Mouse (Mus musculus) natural killer cell, adult 2 months (primary cell): ENCODE results near the gene Kansl2.
"Not testable (repeated sequence)": the region's sequence is repeated elsewhere in the genome, so short reads cannot be mapped to it uniquely, and the experiment has no call there.

Experiments
- DNase-seq, 2 experiments: peaks; one replicate each; pipeline ENCODE4 v3.0.0; 2022; ENCODE audit warnings: low spot score in 2 of 2

Kansl2 gene

DNA sequence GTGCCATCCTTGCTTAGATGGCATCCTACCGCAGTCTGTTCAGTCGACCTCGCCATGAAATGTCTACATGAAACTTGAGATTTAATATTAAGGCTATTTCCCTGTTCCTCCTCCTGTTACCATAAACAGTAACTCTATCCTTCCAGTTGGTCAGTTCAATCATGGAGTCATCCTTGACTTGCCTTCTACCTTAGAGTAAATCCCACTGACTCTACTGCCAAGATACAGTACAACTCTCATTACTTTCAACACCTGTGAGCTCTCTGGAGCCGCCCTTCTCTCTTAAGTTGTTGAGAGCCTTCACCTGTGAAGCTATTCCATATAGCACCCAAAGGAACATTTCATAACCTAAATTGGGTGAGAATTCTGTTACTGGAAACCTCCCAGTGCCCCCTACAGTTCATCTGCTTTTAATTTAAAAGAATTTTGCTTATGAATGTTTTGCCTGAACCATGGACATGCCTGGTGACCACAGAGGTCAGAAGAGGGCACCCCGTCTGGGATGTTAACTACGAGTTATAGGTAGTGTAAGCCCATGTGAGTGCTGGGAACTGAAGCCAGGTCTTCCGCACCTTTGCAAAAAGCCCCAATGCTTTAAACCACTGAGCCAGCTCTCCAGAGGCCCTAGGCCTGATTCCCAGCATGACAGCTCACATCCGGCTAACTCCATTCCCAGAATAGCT, 2.9 kb upstream of the Kansl2 start:
- DNase-seq: no peak

DNA sequence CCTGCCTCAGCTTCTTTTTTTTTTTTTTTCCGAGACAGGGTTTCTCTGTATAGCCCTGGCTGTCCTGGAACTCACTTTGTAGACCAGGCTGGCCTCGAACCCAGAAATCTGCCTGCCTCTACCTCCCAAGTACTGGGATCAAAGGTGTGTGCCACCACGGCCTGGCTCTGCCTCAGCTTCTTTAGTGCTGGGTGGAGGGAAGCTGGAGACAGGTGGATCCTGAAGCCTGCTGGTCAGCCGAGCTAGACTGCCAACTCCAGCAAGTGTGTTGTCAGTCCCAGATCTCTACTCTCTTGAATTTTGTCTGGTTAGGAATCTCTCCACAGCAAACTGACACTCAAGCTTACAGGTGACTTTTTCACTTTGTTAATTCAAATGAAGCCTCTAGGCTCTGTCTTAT, 1.9 kb upstream of the Kansl2 start:
- DNase-seq: no peak

DNA sequence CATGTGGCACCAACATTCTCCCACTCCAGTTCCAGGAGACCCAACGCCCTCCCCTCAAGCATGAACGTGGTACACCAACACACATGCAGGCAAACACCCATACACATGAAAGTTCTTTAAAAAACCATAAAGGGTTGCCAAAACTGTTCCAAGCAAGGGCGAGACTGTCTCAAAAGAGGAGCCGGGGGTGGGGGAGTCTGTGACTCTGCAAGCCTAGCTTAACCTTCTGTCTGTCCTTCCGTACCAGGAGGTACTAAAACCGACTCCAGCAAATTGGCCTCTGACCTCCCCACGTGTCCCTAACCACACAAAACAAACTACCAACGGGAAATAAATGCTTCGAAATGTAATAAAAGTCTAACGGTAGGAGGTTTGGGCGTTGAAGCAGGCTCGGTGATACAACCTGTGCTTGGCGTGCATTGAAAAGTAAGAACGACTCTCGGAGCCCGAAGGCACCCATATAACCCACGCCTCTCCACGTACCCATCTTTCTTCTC, 981 bp downstream of the Kansl2 start:
- DNase-seq: no peak

DNA sequence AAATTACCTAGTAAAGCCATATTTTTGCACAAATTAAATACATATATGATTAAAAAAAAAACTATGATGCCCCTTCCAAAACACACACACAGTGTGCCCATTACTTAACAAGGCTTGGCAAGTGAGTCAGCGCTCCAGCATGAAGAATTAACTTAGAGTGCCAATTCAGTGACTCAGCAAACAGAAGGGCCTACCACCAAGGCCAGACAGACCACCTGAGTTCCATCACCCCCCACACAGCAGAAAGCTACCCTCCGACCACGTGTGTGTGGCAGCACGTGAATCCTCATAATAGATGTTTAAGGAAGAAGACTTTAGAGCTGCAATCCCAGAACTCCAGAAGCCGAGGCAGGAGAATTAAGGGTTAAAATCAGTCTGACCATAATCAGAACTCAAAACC, 1.8 kb downstream of the Kansl2 start:
- no peak for DNase-seq

DNA sequence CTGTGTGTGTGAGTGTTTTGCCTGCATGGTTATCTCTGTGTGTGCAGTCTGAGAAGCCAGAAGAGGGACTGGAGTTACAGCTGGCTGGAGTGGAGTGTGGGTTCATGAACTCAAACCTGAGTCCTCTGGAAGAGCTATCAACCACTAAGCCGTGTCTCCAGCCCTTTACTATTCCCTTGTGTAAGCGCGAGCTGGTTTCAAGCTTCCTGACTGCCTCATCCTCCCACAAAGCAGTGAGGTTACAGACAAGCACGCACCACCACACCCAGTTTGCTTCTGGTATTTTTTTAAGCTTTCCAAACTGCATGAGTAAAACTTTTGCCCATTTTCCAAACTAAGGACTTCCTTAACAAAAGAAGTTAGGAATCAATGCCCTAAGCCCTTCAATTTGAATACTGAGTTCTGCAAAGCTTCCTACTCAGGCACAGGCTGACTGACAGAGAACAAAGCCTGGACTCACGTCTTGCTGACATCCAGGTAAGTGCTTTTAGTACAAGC, 5.9 kb downstream of the Kansl2 start:
- DNase-seq: no peak

DNA sequence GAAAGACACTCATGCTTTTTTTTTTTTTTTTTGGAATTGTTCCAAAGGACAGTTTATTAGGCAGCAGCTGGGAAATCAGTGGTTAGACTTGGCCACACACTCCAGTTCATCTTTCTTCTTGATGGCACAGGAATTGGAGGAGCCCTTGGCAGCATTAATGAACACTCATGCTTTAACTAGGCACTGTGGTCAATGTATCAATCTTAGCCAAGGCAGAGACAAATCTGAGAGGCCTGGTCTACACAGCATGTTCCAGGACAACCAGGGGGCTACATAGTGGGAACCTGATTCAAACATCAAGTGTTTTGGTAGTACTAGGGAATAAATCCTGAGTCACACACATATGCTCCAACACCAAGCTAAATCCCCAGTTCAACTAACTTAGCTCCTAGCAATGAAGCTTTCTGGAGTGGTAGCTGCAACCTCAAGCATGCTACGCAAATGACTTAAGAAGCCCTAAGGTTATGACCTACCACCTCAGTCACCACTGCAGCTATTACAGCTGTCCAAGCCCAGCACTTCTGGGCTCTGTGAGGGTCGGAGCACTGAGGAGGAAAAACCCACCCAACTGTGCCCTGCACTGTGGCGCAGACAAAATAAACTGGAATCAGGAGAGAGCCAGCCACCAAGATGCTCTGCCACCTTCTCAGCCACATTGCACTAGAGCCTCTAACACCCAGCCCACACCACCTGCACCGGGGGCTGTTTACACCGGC, 6.8 kb downstream of the Kansl2 start:
- DNase-seq: no peak

DNA sequence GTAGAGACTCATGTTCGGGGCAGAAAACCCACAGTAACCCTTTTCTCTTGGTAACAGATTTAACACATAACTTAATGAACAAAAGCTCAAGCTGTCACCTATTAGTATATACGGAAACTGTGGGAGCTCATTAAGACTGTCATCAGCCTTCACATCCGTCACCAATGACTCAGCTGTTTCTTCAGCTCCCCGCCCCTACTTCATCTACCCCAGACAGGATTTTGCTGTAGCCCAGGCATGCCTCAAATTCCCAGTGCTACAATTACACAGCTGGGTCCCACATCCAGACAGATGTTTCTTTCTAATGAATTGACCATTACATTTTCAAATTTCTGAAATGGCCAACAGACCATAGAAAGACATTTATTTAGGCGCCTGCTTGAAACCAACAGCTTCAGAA, 8.0 kb downstream of the Kansl2 start:
- no peak for DNase-seq

DNA sequence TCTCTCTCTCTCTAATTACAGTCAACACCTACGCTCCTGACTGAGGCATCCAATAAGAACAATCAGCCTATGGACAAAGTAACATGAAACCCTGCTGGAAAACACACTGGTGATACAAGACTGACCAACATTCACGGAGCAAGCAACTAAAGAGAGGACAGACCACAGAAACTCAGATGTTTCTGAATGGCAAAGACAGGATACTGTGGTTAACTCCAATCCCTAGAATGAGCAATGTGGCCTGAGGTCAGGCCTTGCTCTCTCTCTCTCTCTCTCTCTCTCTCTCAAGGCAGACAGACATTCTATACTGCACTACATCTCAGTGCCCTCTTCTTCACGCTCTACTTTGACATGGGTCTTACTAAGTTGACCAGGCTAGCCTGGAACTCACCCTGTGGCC, 12.8 kb downstream of the Kansl2 start:
- no peak for DNase-seq

DNA sequence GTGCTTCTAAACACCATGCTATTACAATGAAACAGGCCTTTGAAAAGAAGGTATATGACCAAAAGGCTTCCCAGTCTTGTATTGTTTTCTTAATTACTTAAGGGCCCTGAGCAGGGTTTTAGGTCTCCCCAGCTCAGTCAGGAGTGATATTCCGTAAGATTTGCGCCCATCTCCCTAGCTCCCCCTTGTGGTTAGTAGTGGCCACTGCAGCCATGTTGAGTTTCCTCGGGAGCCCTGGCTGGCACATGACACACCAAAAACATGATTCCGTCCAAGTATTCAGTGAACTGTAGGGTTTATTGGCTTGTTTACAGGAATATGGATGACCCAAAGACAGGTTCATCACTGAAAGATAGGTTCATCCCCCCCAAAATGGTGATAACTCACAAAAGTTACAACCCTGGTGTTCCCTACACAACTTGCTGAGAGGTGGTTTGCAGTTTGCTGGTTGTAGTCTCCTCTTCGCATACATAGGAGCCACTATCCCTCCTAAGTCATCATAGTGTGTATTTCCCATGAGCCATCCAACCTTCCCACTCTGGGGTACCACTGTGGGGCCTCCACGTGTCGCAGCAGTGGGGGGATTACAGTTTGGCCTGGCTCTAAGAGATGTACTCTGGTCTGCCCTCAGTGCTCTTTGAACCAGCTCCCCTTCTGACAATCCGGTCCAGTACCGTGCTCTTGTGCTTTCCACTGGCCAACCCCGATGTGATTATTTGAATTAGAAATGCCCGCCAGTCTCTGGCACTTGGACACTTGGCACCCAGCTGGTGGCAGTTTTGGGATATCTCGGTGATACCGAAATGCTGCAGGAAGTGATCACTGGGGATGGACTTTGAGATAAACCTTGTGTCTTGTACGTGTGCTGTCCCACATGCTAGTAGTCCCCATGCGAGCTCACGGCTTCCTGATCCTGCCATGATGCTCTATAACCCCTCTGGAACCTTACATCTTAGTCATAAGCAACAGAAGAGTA, 16.4 kb downstream of the Kansl2 start:
- DNase-seq: peak; percentile 36 to 62

DNA sequence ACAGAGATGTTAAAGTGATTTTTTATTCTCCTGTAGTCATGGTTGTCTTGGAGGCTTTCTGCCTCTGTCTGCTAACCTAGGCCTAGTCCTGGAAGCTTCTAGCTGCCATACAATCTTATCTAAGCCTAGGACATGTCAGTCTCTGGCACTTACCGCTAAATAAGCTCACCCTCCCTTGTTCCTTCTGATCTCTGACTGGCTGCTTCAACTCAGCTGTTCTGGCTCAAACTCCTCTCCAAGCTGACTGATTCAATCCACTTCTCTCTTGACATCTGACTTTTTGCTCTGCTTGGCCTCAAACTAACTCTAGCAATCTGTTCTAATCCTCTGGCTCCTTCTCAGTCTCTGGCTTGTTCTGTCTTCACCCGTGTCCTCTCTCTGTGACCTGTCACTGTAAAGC, 19.2 kb downstream of the Kansl2 start:
- DNase-seq: not testable (repeated sequence)

DNA sequence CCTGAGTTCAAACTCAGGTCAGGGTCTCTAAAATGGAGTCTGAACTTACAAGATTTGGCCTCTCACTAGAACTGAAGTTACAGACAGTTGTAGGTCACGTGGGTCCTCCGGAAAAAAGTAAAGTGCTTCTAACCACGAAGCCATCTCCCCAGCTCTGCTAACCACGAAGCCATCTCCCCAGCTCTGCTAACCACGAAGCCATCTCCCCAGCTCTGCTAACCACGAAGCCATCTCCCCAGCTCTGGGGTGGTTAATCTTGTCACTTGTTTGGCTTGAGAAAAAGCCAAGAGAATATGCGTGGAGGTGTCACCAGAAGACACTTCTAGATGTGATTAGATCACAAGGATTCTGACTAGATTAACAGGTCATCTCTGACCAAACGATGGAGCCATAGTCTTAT, 19.9 kb downstream of the Kansl2 start:
- DNase-seq: peak; percentile 43 to 63

DNA sequence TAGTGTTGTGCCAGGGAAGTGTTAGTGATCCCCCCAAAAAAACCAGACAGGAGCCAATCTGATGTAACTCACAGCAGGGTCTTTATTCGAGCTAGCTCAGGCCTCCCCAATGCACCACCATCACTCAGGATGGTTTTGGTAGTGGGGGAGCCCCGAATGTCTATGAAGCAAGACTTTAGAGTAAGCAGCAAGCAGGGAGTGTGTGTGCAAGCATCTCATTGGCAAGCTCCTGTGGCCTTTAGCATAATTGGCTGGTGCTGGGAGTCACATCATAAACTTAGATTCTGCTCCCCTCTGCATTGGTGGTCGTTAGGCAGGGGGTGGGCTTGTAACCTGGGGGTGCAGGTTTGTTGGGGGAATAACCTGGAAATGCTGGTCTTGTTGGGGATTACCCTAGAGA, 20.4 kb downstream of the Kansl2 start:
- DNase-seq: not testable (repeated sequence)

DNA sequence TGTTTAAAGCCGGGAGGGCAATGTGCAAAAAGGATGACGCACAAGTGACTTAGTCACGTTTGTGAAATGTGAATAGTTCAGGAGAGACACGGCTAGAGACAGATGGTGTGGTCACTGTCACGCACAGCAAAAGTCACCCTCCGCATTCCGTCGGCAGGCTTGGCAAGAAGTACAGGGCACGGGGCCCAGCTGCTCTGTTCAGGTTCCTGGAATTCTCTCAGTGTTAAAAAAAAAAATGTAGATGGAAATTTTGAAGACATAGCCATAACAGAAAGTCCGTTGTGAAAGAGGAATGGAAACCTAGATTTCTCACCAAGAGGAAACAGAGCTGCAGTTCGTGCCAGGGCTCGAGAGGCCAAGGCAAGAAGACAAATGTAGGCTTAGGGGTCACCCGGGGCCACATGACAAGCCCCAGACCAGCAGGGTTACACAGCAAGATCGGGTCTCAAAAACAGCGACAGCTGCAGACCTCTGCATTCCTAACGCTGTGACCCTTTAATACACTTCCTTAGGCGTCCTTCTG, 21.2 kb downstream of the Kansl2 start:
- DNase-seq: peak in 1 of 2 experiments; percentile 34

DNA sequence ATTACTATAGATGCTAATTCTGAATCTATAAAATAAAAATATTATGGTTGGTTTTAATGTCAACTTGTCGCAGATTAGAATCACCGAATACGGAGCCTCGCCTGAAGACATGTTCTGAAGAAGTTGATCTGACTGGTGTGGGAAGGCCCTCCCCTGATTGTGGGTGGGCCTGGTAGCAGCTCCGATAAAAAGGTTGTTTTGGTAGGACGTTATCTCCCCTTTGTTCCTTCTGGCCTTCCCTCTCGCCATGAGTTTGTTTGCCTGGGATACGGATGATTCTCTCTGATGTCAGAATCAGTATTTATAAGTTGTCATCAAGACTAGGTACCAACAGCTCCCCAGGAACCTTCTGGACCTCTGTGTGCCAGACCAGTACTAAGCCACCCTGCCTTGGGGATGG, 21.8 kb downstream of the Kansl2 start:
- no peak for DNase-seq

DNA sequence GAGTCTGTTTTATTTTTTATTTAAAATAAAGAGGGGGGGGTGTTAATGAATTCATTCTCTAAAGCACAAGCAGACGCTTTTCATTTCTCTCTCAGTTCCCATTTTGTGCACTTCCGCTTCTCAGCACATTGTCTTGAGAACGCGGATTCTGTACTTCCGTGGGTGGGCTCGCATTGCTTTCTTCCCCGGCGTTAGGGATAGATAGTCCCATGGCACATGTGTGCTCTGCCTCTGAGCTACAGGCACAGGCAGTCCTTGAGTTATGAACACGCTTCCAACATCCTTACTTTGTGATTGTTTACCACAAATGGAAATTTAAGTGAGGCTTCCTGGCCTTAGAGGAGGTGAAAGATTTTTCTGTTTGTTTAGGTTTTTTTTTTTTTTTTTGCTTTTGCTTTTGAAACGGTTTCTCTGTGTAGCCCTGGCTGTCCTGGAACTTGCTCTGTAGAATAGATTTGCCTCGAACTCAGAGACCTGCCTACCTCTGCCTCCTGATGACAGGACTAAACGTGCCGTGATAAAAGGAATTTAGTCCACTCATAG, 22.6 kb downstream of the Kansl2 start:
- DNase-seq: peak in 1 of 2 experiments; percentile 52

DNA sequence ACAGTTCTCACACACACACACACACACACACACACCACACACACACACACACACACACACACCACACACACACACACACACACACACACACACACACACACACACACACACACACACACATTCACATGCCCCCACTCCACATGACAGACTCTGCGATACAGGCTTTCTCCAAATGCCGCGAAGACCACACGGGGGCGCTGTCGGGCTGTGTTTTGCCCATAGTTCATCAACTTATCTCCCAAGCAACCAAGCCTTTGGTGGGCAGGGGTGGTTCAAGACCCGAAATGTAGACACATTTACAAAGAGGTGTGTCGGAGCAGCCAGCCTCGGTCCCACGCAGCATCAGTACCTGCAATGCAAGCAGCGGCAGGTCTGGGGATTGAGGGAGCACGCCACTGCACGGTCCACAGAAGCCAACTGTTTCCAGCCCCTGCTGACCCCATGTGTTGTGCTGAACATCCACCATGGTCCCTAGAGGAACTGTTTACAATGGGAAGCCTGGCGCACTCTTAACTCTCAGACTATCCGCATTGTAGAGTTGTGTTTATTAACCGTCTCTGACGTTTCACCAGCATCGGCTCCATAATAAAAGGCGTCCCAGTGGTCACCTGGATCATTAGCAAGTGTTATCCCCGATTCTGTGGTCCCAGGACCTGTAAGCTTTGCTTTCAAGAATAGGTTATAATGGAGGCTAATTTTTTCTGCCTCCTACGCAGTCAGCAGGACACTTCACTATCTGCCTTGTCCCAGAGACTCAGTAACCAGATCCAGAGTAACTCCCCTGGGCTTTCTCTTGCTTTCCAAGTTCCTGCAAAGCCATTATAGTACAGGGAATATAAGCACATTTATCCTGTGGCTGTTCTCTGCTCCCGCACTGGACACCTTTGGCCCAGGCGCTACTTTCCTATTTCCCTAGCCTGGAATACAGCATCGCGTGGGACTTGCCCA, 23.4 kb downstream of the Kansl2 start:
- peak; percentile 63 to 81 for DNase-seq

DNA sequence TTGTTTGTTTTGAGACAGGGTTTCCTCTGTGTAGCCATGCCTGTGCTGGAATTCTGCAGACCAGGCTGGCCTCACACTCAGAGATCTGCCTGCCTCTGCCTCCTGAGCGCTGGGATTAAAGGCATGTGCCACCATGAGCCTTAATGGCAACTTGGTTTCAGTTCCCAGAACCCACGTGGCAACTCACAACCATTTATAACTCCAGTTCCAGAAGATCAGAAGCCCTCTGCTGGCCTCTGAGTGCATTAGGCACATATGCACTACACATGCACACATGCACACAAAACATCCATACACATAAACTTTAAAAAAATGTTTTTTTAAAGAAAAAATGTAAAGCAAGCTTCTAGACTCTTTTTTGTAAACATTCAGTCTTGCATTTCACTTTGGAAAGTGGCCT, 24.7 kb downstream of the Kansl2 start:
- no peak for DNase-seq

DNA sequence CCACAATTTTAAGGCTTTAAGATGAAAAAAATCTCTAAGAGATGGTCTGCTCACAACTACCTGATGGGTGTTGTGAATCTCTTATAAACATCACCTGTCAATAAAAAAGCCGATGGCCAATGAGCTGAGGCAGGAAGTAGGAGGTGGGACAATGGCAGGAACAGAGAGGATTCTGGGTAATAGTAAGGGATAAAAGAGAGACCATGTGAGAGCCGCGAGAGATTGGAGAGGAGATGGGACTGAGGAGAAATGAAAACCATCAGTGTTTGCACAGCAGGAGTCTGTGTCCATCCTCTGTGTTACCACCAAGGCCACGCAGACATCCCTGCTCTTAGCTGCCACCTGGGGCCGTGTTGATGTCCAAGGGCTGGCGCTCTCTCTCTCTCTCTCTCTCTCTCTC, 26.7 kb downstream of the Kansl2 start:
- no peak for DNase-seq

DNA sequence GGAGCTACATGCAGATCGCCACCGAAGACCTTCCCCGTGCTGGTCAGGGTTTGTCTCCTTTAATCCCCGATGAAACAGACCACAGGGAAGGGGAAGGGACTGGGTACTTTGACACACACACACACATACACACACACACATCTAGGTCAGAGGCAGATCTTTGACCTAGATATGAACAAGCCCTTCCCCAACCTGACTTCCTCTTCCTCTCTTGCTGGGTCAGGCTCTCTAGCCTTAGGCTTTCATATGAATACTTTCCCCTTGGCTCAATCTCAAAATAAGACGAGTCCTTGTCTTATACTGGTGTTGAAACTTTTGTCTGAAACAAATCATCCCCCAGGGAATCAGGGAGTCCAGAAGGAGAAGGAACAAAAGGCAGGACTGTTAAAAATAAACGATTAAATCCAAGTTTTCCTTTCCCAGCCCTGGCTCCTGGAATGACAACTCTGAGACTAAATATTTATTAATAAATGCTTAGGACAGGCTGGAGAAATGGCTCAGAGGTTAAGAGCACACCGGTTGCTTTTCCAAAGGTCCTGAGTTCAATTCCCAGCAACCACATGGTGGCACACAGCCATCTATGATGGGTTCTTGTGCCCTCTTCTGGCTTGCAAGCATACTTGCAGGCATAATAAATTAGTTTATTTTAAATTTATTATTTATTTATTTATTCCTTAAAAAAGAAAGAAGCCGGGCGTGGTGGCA, 27.7 kb downstream of the Kansl2 start:
- DNase-seq: no peak

DNA sequence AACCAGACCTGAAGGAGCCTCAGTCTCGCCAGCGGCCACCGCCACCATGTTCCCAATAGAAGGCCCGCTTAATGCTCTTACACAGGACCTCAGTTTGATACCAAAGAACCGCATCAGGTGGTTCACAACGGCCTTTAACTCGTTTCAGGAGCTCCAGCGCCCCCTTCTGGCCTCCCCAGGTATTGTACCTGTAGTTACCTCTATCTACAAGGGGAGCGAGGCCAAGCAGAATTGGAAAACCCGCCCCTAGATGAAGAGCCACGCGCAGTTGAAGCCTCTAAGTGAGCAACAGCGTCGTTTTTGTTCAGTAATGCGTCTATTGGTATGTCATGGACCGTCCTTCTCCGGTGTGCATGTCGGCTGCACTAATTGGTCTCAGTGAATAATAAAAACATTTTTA, 29.6 kb downstream of the Kansl2 start:
- peak; percentile 41 to 81 for DNase-seq
